Mouse (Mus musculus) E14TG2a.4 (cell line): ENCODE results near the gene Atf6.

Source experiments
- H3K27me3 ChIP-seq: 2 replicates; pipeline ENCODE4 v1.6.1; 2014; ENCODE audit warnings: low read length, control low read depth; ENCODE audit not compliant: insufficient read depth
- H3K36me3 ChIP-seq: 2 replicates; pipeline ENCODE4 v1.6.1; 2014; ENCODE audit warnings: low read length, control low read depth; ENCODE audit not compliant: insufficient read depth
- H3K4me1 ChIP-seq: replicated peaks from 2 replicates; pipeline ENCODE4 v1.6.1; 2014; ENCODE audit warnings: low read depth, low read length, control low read depth
- H3K4me3 ChIP-seq: replicated peaks from 2 replicates; pipeline ENCODE4 v1.5.1; 2014; ENCODE audit warnings: mild to moderate bottlenecking, low read length
- H3K9me3 ChIP-seq: 2 replicates; pipeline ENCODE4 v1.6.1; 2014; ENCODE audit warnings: low read length, control low read depth
- CTCF ChIP-seq: conservative IDR thresholded peaks from 2 replicates; pipeline ENCODE4 v1.5.1; 2014; ENCODE audit warnings: low read length
- NANOG ChIP-seq: IDR thresholded peaks from 2 replicates; pipeline ENCODE4 v1.6.1; 2014; ENCODE audit warnings: borderline replicate concordance, low read length, mixed read lengths
- POU5F1 ChIP-seq: IDR thresholded peaks from 2 replicates; pipeline ENCODE4 v1.6.1; 2014; ENCODE audit warnings: low read length, borderline replicate concordance

Gene Atf6

DNA sequence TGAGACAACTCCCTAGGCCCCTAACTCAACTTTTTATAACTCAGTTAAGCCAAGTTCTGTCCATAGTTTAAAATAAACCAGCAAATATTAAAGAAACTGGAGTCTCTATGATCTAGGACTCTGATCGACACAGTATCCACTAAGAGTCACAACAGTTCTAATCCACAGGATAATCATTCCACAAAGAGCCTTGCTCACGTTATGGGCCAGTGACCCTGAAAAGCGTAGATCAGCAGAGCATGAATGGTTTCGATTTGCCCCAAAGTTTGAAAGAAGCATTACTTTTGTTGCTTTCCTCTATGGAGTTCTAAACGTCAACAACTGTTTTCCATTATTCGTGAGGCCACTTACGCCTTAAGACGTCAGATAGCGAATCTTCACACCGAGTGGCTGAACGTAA is 62.9 kb downstream of the Atf6 start:
- no peak for TF ChIP-seq NANOG
- TF ChIP-seq CTCF = no peak
- TF ChIP-seq POU5F1 = no peak

GRCm38 (mm10) chr1:170802669-170803068 is 64.9 kb downstream of the Atf6 start:
- H3K4me1 ChIP-seq = no peaks in the 10 kb centered on the region
- no peak overlapping the region for H3K4me3 ChIP-seq
- peaks cover 23% of the 10 kb centered on the region for H3K9me3 ChIP-seq
- TF ChIP-seq POU5F1 (no peak), NANOG (no peak), CTCF (no peak)
- peaks cover 43% of the 10 kb centered on the region for H3K36me3 ChIP-seq
- H3K27me3 ChIP-seq = no peaks in the 10 kb centered on the region

More for the DNA sequence above, 62.9 kb downstream of the Atf6 start:
- H3K36me3 ChIP-seq = peaks cover 48% of the 10 kb centered on the region
- H3K9me3 ChIP-seq = peaks cover 40% of the 10 kb centered on the region
- H3K4me1 ChIP-seq = no peaks in the 10 kb centered on the region
- no peaks in the 10 kb centered on the region for H3K27me3 ChIP-seq
- no peak overlapping the region for H3K4me3 ChIP-seq

DNA sequence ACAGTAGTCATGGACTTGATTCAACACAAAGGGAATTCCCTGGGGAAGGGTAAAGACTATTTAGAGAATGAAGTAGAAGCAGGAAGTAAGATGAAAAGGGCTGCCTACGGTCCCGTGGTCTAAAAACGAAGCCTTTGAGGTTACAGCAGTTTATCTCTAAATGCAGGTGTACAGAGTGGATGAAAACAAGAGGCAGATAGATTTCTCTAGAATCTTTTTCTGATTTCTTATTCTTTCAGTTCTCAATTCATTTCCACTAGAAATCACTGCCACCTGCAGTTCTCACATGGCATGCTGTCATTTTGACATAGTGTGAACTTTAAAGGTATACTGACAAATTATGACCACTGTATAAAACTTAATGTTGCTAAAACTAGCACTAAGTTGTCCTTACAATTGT is 66.9 kb downstream of the Atf6 start:
- peaks cover 32% of the 10 kb centered on the region for H3K36me3 ChIP-seq
- no peak for TF ChIP-seq POU5F1

GRCm38 (mm10) chr1:170795741-170796347 is 71.7 kb downstream of the Atf6 start:
- H3K4me3 ChIP-seq = no peak overlapping the region
- peaks cover 26% of the 10 kb centered on the region for H3K4me1 ChIP-seq
- TF ChIP-seq CTCF = no peak
- TF ChIP-seq POU5F1 = no peak
- TF ChIP-seq NANOG = no peak
- H3K36me3 ChIP-seq = peaks cover 30% of the 10 kb centered on the region
- no peaks in the 10 kb centered on the region for H3K9me3 ChIP-seq
- H3K27me3 ChIP-seq = no peaks in the 10 kb centered on the region

More for the DNA sequence above, 66.9 kb downstream of the Atf6 start:
- no peaks in the 10 kb centered on the region for H3K27me3 ChIP-seq
- peaks cover 4% of the 10 kb centered on the region; the same call in 1 of the 2 replicates for H3K9me3 ChIP-seq
- no peak overlapping the region for H3K4me3 ChIP-seq
- no peaks in the 10 kb centered on the region for H3K4me1 ChIP-seq

DNA sequence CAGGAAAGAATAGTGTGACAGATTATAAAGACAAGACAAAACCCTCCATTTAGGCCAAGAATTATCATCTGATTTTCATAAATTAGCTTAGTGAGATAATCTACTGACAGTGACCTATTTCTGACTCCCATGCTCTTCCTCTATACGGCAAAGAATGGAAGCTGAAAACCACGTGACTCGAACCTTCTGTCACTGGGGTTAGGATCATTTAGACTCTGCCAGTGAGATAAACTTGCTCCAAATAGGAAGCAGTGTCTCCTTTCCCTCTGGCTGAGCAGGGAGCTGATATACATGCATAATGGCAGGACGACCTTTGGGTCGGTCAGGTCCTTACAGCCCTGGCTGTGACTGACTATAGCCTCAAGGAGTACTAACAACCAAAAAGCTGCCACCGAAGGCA is 76.0 kb downstream of the Atf6 start:
- peaks cover 43% of the 10 kb centered on the region for H3K36me3 ChIP-seq
- TF ChIP-seq NANOG (no peak), POU5F1 (no peak), CTCF (no peak)
- no peaks in the 10 kb centered on the region for H3K9me3 ChIP-seq
- peaks cover 26% of the 10 kb centered on the region for H3K4me1 ChIP-seq
- no peak overlapping the region for H3K4me3 ChIP-seq
- H3K27me3 ChIP-seq = no peaks in the 10 kb centered on the region

- H3K4me1 ChIP-seq = peaks cover 26% of the 10 kb centered on the region
- no peaks in the 10 kb centered on the region for H3K9me3 ChIP-seq
- TF ChIP-seq NANOG = no peak
These were observed 76.6 kb downstream of the Atf6 start for GRCm38 (mm10) chr1:170791001-170791400.

GRCm38 (mm10) chr1:170787643-170788042 is 79.9 kb downstream of the Atf6 start:
- Histone ChIP-seq H3K4me1 (peaks cover 6% of the 10 kb centered on the region), H3K9me3 (no peaks in the 10 kb centered on the region), H3K4me3 (no peak overlapping the region), H3K27me3 (no peaks in the 10 kb centered on the region), H3K36me3 (peaks cover 59% of the 10 kb centered on the region)
- no peak for TF ChIP-seq CTCF
- TF ChIP-seq NANOG = no peak

More at GRCm38 (mm10) chr1:170791001-170791400, 76.6 kb downstream of the Atf6 start:
- H3K36me3 ChIP-seq = peaks cover 48% of the 10 kb centered on the region
- no peak overlapping the region for H3K4me3 ChIP-seq
- H3K27me3 ChIP-seq = no peaks in the 10 kb centered on the region

- Histone ChIP-seq H3K4me1 (0 out of 2 replicates have a peak, but pooled peaks cover 2% of the 10 kb centered on the region), H3K36me3 (peaks cover 57% of the 10 kb centered on the region), H3K27me3 (no peaks in the 10 kb centered on the region), H3K9me3 (no peaks in the 10 kb centered on the region), H3K4me3 (no peak overlapping the region)
- no peak for TF ChIP-seq CTCF
- TF ChIP-seq POU5F1 = no peak
- no peak for TF ChIP-seq NANOG
These were observed 80.8 kb downstream of the Atf6 start for GRCm38 (mm10) chr1:170786570-170787341.

DNA sequence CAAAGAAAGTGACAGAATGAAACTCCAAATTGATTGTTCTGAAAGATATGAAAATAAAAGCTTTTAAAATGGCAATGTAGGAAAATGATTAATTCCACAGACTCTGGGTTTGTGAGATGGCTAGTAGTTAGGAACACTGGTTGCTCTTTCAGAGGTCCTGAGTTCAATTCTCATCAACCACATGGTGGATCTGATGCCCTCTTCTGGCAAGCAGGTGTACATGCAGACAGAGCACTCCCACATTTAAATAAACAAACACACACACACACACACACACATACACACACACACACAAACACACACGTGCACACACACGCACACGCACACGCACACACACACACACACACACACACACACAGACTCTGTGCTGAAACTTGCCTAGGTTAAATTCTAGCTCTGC is 89.9 kb downstream of the Atf6 start:
- peaks cover 24% of the 10 kb centered on the region; the same call in 1 of the 2 replicates for H3K36me3 ChIP-seq
- 0 out of 2 replicates have a peak, but pooled peaks cover 2% of the 10 kb centered on the region for H3K4me1 ChIP-seq
- TF ChIP-seq POU5F1 (no peak), NANOG (no peak), CTCF (no peak)
- H3K27me3 ChIP-seq = no peaks in the 10 kb centered on the region
- no peaks in the 10 kb centered on the region for H3K9me3 ChIP-seq
- H3K4me3 ChIP-seq = no peak overlapping the region
